Mouse (Mus musculus) spleen, postnatal 4 days (tissue): ENCODE results near the gene Lpar5.

Experiments used
- DNase-seq, 2 experiments: peaks; one replicate each; pipeline ENCODE4 v3.0.0; 2022; ENCODE audit warnings: low spot score in 2 of 2

Lpar5 gene

DNA sequence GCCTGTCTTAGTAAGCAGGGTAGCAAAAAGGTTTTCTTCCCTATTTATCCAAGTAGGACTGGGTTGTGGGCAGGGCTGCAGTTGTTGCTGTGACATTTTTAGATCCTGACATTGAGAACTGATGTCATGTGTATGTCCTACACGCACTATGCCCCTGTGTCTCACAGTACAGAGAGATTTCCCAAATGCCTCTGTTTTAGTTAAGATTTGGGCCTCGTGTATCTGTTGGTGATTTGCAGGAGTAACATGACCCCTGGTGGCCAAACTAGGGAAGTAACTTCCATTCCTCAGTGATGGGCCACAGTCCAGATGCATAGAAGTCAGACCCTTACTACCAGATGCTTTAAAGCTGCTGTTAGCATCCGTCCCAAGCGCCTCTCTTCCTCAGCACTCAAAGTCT lies 16.7 kb downstream of the Lpar5 start:
- peak; percentile 64 to 78 for DNase-seq

DNA sequence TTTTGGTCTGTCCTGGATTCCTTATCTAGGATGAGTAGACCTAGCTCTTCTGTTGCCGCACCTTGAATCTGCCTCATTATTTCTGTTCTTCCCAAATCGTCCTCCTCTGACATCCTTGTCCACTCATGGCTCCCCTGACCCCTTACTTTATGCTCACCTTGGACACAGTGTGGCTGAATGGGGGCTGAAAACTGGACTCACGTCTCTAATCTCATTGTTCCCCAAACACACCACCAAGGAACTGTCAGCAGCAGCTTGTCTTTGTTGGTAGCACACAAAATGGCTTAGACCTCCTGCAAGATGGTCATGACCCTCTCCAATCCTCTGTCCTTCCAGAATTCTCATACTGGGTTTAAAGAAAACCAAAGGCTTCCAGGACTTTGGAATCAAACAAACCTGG lies 20.2 kb downstream of the Lpar5 start:
- no peak for DNase-seq

DNA sequence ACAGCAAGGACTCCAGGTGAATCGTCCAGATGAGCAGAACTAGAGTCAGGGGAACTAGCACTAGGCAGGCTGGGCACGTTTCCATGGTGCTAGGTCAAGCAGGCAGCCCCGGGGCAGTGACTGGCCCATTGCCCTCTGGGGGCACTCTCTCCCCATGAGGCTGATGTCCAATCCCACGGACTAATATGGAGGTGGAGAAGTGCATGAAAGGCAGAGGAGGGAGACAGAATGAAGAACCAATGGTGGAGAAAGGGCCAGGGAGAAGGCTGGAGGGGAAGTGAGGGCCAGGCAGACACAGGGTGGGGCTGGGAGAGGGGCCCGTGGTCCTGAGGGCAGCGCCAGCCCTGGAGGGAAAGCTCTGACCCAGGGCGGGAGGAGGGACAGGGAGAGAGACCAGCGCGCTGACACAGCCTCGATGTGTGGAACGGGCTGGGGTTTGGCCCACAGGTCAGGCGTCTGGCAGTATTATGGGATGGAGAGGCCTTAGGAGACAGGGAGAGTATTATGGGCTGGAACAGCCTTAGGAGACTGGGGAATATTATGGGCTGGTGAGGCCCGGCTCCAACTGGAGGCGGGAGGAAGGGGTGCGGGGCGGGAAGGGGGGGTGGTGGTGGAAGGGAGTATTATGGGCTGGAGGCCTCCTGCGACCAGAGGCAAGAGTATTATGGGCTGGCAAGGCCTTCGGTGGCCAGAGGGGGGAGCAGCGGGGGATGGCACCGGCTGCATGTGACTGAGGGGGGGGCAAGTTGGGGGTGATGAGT lies 21.0 kb downstream of the Lpar5 start:
- DNase-seq: peak; percentile 52 to 78

DNA sequence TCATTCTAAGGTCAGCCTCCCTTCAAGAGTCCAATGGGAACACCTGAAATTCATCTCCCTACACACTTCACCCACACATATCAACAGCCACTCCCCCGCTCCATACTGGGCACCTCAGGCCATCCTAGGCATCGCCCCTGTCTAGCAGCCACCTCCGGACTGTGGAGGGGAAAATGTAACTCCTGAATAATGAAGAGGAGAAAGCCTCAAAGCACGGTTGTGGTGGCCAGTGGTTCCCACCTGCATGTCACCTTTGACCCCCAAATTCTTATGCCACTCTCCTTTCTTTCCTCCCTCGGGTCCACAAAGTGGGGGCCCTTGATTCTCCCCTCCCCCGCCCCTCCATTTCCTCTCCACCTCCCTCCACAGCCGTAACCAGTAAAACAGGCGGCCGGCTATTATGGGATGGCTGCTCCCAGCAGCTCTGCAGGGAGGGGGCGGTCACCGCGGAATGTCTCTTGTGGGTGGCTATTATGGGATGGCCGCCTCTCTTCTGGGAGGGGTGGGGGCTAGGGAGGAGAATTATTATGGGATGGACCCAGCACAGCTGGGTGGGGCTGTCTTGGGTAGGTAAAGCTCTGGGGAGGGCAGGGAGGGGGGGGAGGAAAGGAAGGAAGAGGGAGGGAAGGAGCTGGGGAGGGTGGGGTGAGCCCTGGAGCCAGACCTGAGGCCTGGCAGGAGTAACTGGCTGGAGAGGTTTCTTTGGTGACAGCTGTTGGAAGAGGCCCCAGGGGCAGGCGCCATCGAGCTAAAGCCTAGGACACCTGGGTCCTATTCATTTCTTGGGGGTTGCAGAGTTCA lies 22.0 kb downstream of the Lpar5 start:
- DNase-seq: peak; percentile 68 to 81

DNA sequence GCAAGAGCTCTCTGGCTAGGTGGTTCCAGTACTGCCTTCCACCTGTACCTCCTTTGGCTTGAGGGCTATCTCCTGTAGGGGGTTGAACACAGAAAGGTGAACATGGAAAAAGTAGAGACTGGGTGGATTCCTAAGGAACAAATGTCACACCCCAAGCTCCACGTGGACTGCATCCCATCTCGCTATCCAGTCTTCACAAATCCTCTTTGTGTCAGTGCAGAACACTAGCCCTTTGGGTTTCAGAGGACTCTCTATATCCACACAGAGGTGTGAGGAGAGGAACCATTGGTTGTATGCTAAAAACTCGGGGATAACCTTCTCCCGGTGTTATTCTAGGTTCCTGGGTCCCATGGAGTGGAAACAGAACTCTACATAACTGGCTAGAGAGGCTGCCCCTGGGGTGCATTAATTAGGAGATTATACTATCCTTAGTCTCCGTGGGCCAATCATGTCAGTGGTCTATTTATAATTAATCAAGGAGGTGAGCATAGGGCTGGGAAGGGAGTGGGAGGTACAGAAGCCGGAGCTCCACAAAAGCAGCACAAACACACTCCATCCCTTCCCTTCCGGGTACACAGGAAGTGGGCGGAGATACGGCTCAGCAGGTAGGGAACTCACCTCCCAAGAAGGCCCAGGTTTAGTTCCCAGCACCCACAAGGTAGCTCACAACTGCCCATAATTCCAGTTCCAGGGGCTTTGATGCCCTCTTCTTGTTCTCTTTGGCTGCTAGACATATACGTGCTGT lies 22.8 kb downstream of the Lpar5 start:
- DNase-seq: peak; percentile 14 to 57

DNA sequence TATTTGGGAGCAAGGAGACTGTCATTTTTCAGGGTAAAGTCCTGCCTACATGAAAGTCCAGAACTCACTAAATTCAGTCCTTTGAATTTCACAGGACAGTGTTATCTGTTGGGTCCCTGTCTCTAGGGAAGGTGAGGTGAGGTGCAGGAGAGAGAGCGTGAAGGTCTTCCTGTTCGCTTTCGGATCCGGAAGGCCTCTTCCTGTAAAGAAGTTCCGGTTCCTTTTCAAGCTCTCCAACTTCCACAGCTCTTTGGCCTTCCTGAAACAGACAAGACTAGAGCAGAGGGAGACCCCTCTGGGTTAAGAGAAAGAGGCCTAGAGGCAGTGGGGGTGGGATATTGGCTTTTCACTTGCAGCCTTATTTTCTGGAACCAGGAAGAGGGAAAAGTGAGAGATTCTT lies 24.7 kb downstream of the Lpar5 start:
- DNase-seq: peak; percentile 18 to 60

DNA sequence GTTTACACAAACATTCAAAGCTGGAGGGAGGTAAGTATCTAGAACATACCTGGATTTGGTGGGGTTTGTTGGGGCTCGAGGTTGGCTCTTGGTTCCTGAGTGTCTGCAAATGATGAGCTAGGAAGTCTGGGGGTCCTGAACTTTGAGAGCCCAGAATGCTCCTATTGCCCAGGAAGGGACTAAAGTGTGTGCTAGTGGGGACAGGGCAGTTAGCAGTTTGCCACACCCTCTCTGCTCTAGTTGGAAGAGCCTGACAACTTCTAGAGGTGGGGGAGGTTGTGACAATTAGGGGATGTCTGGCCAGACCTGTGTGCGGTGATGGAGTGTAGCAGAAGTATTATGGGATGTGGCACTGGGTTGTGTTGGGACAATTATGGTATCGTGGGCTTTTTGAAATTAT lies 27.1 kb downstream of the Lpar5 start:
- DNase-seq: peak in 1 of 2 experiments; percentile 60

DNA sequence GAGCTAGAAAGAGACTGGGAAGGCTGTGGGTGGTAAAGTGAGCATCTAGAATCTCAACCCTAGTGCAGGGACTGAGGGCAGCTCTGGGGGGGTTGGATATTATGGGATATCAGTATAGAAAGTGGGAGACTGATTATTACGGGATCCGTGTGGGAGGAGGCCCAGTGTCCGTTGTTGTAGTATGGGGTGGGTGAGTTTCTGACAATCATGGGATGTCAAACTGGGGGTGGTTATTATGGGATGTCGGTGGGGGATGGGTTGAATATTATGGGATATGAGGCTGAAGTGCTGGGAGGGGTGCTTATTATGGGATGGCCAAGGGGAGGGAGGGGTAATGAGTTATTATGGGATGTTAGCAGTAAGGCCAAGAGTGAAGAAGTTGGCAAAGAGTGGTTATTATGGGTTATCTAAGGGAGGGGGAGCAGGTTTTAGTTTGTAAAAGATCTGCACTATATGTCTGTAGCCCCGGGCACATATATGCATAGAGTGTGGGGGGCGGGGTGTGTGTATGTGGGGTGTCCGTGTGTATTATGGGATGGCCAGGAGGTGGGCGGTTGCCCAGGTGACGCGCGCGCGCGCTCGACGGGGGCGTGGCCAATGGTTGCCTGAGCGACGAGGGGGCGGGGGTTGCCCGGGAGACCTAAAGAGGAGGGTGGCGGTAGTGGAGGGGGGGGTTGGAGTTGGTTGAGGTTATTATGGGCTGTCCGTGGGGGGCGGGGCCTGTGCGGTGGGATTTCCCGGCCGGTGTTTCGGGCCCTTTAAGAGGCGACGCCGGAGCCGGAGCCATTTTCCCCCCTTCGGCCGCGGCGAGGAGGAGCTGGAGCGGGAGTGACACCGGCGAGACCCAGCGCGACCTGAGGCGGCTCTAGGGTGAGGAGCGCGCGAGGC lies 27.9 kb downstream of the Lpar5 start, which contains the start of gene Chd4:
Chd4 (plus strand) TSS at position 591 of the 888 bp plus-strand sequence.
- peak; percentile 95 to 98 for DNase-seq

DNA sequence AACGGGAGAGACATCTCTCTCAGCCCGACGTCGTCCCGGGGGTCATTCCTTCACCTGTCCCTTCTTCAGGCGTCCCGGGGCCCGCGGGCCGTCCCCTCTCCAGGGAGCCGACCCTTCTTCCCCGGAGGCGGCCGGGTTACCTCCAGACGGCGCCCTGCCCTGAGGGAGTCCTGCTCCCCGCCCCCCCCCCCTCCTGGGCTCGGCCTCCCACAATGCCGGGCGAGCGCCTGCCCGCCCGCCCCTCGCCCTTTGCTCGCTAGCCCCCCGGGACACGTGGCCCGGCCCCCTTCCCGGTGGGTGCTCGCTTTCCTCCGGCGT lies 28.5 kb downstream of the Lpar5 start:
- DNase-seq: no peak

DNA sequence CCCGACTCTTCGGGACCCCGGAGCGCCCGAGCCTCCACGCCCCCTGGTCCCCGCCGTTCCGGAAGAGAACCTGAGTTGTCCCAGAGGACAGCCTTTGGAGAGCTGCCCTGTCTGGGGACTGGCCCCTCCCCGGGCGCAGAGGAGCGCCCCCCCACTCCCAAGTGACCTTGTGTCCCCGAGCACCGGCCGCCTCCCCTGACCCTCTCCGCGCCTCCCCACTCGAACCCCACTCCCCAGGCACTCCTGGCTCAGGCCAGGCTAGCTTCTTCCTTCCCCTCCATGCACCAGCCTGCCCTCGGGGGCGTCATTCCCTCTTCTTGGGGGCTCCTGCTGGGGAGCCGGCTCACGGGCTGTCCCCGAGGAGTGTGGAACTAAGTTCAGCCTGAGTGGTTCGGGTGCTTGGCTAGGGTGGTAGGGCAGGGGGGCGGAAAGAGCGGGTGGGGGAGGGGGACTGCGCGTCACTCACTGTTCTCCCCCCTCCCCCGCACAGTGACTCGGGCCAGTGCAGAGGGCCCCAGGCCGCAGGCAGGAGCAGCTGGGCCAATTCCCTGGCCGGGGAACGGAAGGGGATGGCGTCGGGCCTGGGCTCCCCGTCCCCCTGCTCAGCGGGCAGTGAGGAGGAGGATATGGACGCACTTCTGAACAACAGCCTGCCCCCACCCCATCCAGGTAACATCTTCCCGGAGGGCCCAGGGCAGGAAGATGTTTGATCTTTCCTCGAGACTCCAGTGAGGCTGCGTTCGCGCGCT lies 29.1 kb downstream of the Lpar5 start:
- peak; percentile 58 to 84 for DNase-seq

DNA sequence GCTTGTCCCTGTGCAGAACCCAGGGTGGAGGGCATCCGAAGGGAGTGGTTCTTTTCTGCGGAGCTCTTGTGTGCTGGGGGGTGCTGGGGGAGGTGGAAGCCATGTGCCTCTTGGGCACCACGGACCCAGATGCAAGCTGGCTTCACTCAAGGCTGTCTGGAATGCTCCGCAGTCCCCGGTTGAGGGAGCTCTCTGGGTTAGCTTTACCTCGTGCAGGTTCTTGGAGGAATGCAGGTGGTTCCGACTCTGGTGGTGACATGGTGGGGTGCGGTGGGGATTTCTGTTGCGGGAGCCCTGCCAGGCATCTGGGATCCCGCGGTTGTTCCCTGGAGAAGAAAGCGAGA lies 29.6 kb downstream of the Lpar5 start:
- no peak for DNase-seq

DNA sequence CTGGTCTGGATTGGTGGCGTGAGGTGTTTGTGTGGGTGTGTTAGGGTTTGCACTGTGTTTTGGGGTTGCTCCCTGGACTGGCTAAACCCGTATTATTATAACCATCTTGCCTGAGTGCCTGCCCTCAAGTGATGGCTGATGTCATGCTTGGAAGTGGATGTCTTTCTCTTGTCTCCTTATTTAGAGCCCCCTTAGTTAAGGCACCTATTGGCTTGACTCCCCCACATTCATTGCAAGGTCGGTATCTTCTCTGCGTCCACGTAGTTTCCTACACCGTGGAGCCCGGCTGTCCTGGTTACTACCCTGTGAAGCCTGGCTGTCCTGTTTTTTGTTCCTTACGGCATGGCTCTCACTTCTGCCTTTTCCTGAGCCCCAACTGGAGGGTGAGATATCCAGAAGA lies 30.2 kb downstream of the Lpar5 start:
- DNase-seq: no peak

DNA sequence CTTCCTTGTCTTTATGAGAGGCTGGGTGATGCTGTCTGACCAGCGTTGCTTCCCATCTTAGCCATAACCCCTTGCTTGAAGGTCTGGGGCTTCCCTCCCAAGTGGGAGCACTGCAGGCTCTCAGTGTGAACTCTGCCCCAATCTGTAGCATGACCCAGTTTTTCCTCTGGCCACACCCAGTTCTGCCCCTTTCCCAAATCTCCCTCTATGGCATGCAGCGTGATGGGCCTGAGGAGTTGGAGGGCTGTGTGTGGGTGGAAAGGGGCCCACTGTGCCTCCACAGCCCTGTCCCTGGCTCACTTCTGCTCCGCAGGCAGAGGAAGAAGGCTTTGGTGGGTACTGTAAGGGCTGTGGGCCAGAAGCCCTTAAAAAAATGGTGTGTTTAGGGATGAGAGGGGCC lies 30.8 kb downstream of the Lpar5 start:
- no peak for DNase-seq

DNA sequence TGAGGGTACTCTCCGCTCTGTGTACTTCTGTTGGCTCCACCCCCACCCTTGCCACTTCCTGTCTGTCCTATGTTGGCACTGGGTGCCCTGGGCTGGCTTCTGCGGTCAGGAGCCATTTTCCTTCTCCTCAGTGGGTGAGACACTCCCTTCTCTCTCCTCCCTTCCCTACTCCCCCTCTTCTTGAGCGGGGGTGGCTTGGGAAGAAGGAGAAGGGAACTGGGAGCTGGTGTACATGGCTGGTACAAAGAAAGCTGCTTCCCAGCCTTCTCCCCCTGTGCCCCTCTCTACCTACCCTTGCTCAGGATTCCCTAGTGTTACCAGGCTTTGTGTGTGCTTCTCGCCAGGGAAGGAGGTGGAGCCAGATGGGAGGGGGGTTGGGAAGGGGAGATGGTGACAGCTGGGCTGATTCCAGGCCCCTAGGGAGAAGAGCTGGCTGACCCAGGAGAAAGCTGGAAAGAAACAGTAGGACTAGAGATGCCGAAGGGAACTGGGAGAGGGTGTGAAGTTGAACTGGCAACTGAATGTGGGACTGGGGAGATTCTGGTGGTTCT lies 31.8 kb downstream of the Lpar5 start:
- DNase-seq: peak in 1 of 2 experiments; percentile 51

DNA sequence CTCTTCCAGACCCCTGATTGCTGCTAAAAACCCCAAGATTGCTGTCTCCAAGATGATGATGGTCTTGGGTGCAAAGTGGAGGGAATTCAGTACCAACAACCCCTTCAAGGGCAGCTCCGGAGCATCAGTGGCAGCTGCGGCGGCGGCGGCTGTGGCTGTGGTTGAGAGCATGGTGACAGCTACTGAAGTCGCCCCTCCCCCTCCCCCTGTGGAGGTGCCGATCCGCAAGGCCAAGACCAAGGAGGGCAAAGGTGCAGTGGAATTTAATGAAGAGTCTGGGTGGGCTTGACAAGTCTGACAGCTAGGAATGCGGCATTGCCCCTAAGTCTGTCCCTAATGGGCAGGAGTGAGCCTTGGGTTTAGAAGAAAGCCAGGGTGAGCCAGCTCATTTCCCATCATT lies 33.7 kb downstream of the Lpar5 start:
- no peak for DNase-seq

DNA sequence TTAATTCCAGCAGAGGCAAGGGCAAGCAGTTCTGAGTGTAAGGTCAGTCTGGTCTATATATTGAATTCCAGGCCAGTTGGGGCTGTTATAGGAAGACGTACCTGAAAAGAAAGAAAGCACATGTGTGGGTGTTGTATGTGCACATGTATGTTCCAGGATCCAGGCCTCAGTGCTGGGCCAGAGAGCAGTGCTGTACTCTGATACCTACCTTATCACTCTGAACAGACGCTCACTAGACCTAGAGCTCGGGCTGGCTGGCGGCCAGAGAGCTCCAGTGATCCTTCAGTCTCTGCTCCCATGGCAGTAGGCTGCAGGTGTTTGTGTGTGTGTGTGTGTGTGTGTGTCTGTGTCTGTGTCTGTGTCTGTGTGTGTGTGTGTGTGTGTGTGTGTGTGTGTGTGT lies 36.5 kb downstream of the Lpar5 start:
- DNase-seq: peak; percentile 86 to 88

DNA sequence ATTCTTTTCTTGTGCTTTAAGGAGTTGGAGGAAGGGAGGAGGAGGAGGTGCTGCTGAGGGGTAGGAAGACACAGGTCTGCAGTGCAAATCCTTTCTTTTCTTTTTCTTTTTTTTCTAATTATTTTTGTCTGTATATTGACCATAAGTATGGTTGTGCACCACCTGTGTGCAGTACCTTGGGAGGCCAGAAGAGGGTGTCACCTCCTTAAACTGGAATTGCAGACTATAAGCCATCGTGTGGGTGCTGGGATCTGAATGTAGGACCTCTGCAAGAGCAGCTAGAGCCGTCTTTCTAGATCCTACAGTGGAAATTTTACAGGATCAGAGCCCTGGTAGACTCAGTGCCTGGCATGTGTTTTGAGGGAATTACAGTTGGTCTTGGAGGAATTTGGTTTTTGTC lies 40.0 kb downstream of the Lpar5 start:
- no peak for DNase-seq

DNA sequence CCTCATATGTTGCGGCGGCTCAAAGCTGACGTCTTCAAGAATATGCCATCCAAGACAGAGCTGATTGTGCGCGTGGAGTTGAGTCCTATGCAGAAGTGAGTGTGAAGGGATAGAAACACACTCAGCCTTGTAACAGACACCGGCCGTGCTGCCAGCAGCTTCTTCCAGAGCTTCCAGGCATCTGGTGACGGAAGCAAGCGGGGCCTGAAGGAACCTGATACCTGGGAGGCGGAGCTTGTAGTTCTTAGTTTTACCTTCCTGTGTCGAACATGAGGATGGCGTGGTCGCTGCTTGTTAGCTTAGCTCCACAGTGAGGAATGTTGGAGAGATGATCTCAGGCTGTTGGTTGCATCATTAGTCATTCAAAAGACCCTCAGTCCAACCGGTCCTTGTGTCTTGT lies 41.7 kb downstream of the Lpar5 start:
- no peak for DNase-seq

DNA sequence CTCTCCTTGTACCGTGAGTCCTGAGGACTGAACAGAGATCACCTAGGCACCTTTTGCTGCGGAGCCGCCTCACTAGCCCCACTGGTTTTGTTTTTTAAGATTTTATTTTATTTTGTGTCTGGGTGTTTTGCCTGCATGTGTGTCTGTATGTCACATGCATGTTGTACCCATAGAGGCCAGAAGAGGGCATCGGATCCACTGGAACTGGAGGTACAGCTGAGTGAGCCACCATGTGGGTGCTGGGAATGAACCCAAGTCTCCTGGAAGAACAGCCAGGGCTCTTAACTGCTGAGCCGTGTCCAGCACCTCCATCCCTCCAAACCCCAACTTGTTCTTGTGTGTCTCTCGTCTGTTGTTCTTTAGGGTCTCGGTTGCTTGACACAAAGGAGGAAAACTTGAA lies 43.2 kb downstream of the Lpar5 start:
- no peak for DNase-seq

DNA sequence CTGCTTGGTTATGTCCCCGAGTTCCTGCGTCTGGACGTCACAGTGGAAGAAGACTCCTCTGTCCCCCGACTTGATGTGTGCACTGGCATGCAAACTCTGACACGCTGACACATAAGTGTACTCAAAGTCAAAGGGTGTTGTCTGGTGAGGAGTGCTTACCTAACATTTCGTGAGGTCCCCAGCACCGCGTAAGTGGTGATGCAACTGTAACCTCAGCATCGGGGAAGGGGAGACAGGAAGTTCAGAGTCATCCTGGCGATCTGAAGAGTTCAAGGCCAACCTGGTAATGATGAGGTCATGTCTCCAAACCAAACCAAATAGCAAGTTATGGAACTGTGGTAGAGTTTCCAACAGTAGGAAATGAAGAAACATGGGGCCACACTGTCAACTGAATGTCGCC lies 44.8 kb downstream of the Lpar5 start:
- DNase-seq: no peak

DNA sequence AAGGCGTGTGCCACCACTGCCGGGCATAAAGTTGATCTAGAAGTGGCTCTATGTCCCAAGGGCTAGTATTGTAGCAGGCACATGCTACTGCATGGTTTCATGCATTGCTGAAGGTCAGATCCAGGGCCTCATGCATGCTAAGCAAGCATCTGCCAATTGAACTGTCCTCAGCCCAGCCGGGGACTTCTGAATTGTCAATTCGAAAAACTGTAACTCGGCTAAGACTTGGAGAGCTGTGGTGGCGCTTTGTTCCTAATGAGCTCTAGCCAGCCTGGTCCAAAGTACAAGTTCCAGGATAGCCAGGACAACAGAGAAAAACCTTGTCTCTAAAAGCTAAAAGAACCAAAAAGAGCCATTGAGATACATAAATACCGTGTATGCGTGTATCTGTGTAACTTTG lies 51.7 kb downstream of the Lpar5 start:
- no peak for DNase-seq
